Mouse (Mus musculus) MEL (cell line): ENCODE data around the gene Ly6g5b. TPM values are rescaled to one million over a fixed set of nuclear protein-coding genes. Genes with fewer than 3 reads are reported as not detected.

Experiments used
- DNase-seq: peaks from one replicate; pipeline ENCODE4 v3.0.0; 2011; ENCODE audit warnings: low read depth, low spot score
- H3K27ac ChIP-seq: 2 replicates; pipeline ENCODE4 v1.5.1; 2012; ENCODE audit warnings: low read depth, mild to moderate bottlenecking, control low read depth, low read length, moderate library complexity; ENCODE audit not compliant: control insufficient read depth
- H3K27me3 ChIP-seq, 2 experiments: fragments of 150-350 bp in 1 of 2; sonication (generic) in 1 of 2; 2 replicates each; pipeline ENCODE4 v1.6.1; 2012; ENCODE audit warnings: low read length in 2 of 2, mild to moderate bottlenecking in 2 of 2, improper control_type of control experiment in 1 of 2, moderate library complexity in 1 of 2; ENCODE audit not compliant: insufficient read depth in 2 of 2, control insufficient read depth in 1 of 2
- H3K36me3 ChIP-seq, 2 experiments: 2 replicates each; pipeline ENCODE4 v1.6.1; 2012 to 2014; ENCODE audit warnings: low read length in 2 of 2, improper control_type of control experiment in 1 of 2, inconsistent platforms in 1 of 2, mild to moderate bottlenecking in 1 of 2; ENCODE audit not compliant: insufficient read depth in 2 of 2, control insufficient read depth in 1 of 2
- H3K4me1 ChIP-seq, 2 experiments: fragments of 150-350 bp in 1 of 2; sonication (generic) in 1 of 2; 2 replicates each; pipeline ENCODE4 v1.6.1; 2012; ENCODE audit warnings: low read length in 2 of 2, improper control_type of control experiment in 1 of 2, mild to moderate bottlenecking in 1 of 2; ENCODE audit not compliant: insufficient read depth in 2 of 2, control insufficient read depth in 1 of 2
- H3K4me3 ChIP-seq, 2 experiments: fragments of 150-350 bp in 1 of 2; sonication (generic) in 1 of 2; 2 replicates each; pipeline ENCODE4 v1.5.1; 2012; ENCODE audit warnings: low read depth in 2 of 2, low read length in 2 of 2, mild to moderate bottlenecking in 2 of 2, moderate library complexity in 2 of 2, control low read depth in 1 of 2, improper control_type of control experiment in 1 of 2; ENCODE audit not compliant: control insufficient read depth in 1 of 2, insufficient read depth in 1 of 2
- H3K79me2 ChIP-seq: 2 replicates; pipeline ENCODE4 v1.6.1; 2012; ENCODE audit warnings: mild to moderate bottlenecking, low read length, moderate library complexity; ENCODE audit not compliant: control insufficient read depth, poor library complexity, insufficient read depth
- H3K9ac ChIP-seq: 2 replicates; pipeline ENCODE4 v1.6.1; 2012; ENCODE audit warnings: low read depth, mild to moderate bottlenecking, control low read depth, low read length, moderate library complexity; ENCODE audit not compliant: control insufficient read depth, poor library complexity, severe bottlenecking
- H3K9me3 ChIP-seq: fragments of 150-350 bp; sonication (generic); replicated peaks from 2 replicates; pipeline ENCODE4 v1.6.1; 2012; ENCODE audit warnings: mild to moderate bottlenecking, low read length, improper control_type of control experiment, moderate library complexity; ENCODE audit not compliant: insufficient read depth
- BHLHE40 ChIP-seq: IDR thresholded peaks from 2 replicates; pipeline ENCODE4 v1.6.1; 2012; ENCODE audit warnings: low read depth, mild to moderate bottlenecking, inconsistent platforms, low read length, improper control_type of control experiment, borderline replicate concordance
- CHD2 ChIP-seq: IDR thresholded peaks from 2 replicates; pipeline ENCODE4 v1.6.1; 2011; ENCODE audit warnings: low read length, improper control_type of control experiment
- CTCF ChIP-seq, 3 experiments: IDR thresholded peaks in 2 of 3; conservative IDR thresholded peaks in 1 of 3; 2 replicates each; pipeline ENCODE4 v1.5.1; 2011 to 2012; ENCODE audit warnings: low read length in 3 of 3, low read depth in 2 of 3, mild to moderate bottlenecking in 2 of 3, improper control_type of control experiment in 1 of 3, inconsistent platforms in 1 of 3, mixed read lengths in 1 of 3, moderate library complexity in 1 of 3; ENCODE audit not compliant: control insufficient read depth in 1 of 3, insufficient read depth in 1 of 3, poor library complexity in 1 of 3, severe bottlenecking in 1 of 3
- ELF1 ChIP-seq: IDR thresholded peaks from 2 replicates; pipeline ENCODE4 v1.6.1; 2014; ENCODE audit warnings: low read depth, mild to moderate bottlenecking, inconsistent platforms, low read length, improper control_type of control experiment, moderate library complexity
- EP300 ChIP-seq, 2 experiments: IDR thresholded peaks; 2 replicates each; pipeline ENCODE4 v1.6.1; 2011; ENCODE audit warnings: improper control_type of control experiment in 2 of 2, low read length in 2 of 2, low read depth in 1 of 2, mild to moderate bottlenecking in 1 of 2
- ETS1 ChIP-seq: IDR thresholded peaks from 2 replicates; pipeline ENCODE4 v1.6.1; 2012; ENCODE audit warnings: low read depth, mild to moderate bottlenecking, inconsistent platforms, low read length, improper control_type of control experiment, moderate library complexity
- GATA1 ChIP-seq: IDR thresholded peaks from 2 replicates; pipeline ENCODE4 v1.6.1; 2011; ENCODE audit warnings: low read depth, low read length, improper control_type of control experiment
- HCFC1 ChIP-seq: IDR thresholded peaks from 2 replicates; pipeline ENCODE4 v1.6.1; 2012; ENCODE audit warnings: low read depth, mild to moderate bottlenecking, inconsistent platforms, low read length, improper control_type of control experiment, moderate library complexity
- JUND ChIP-seq: IDR thresholded peaks from 2 replicates; pipeline ENCODE4 v1.6.1; 2011; ENCODE audit warnings: low read depth, mild to moderate bottlenecking, improper control_type of control experiment, low read length
- KAT2A ChIP-seq: conservative IDR thresholded peaks from 2 replicates; pipeline ENCODE4 v1.6.1; 2012; ENCODE audit warnings: low read depth, low read length, improper control_type of control experiment, inconsistent platforms
- MAFK ChIP-seq: IDR thresholded peaks from 2 replicates; pipeline ENCODE4 v1.6.1; 2011; ENCODE audit warnings: low read depth, mild to moderate bottlenecking, low read length, improper control_type of control experiment, borderline replicate concordance
- MAX ChIP-seq: IDR thresholded peaks from 2 replicates; pipeline ENCODE4 v1.6.1; 2011; ENCODE audit warnings: low read length, improper control_type of control experiment
- MAZ ChIP-seq: IDR thresholded peaks from 2 replicates; pipeline ENCODE4 v1.6.1; 2012; ENCODE audit warnings: low read depth, mild to moderate bottlenecking, inconsistent platforms, low read length, improper control_type of control experiment
- MEF2A ChIP-seq: IDR thresholded peaks from 2 replicates; pipeline ENCODE4 v1.6.1; 2014; ENCODE audit warnings: low read depth, mild to moderate bottlenecking, inconsistent platforms, low read length, improper control_type of control experiment; ENCODE audit not compliant: poor library complexity, insufficient replicate concordance, severe bottlenecking; ENCODE audit errors: extremely low read depth
- MXI1 ChIP-seq: IDR thresholded peaks from 2 replicates; pipeline ENCODE4 v1.6.1; 2011; ENCODE audit warnings: mild to moderate bottlenecking, low read depth, low read length, improper control_type of control experiment
- MYB ChIP-seq: IDR thresholded peaks from 2 replicates; pipeline ENCODE4 v1.6.1; 2011; ENCODE audit warnings: mild to moderate bottlenecking, low read depth, low read length, improper control_type of control experiment
- NELFE ChIP-seq: IDR thresholded peaks from 2 replicates; pipeline ENCODE4 v1.6.1; 2011; ENCODE audit warnings: low read depth, low read length, improper control_type of control experiment
- NRF1 ChIP-seq: IDR thresholded peaks from 2 replicates; pipeline ENCODE4 v1.6.1; 2014; ENCODE audit warnings: low read depth, mild to moderate bottlenecking, inconsistent platforms, low read length, improper control_type of control experiment, moderate library complexity; ENCODE audit not compliant: poor library complexity, insufficient read depth, severe bottlenecking
- POLR2A ChIP-seq, 2 experiments: IDR thresholded peaks; 2 replicates each; pipeline ENCODE4 v1.6.1; 2011 to 2012; ENCODE audit warnings: low read length in 2 of 2, mild to moderate bottlenecking in 2 of 2, control low read depth in 1 of 2, improper control_type of control experiment in 1 of 2, low read depth in 1 of 2, moderate library complexity in 1 of 2; ENCODE audit not compliant: control insufficient read depth in 1 of 2, insufficient read depth in 1 of 2, poor library complexity in 1 of 2
- POLR2AphosphoS2 ChIP-seq: IDR thresholded peaks from 2 replicates; pipeline ENCODE4 v1.6.1; 2011; ENCODE audit warnings: low read length, improper control_type of control experiment
- POLR2AphosphoS5 ChIP-seq: IDR thresholded peaks from 2 replicates; pipeline ENCODE4 v1.6.1; 2012; ENCODE audit warnings: low read depth, borderline replicate concordance, mild to moderate bottlenecking, inconsistent platforms, low read length, moderate library complexity, mixed read lengths
- RAD21 ChIP-seq: IDR thresholded peaks from 2 replicates; pipeline ENCODE4 v1.6.1; 2011; ENCODE audit warnings: mild to moderate bottlenecking, low read depth, low read length, improper control_type of control experiment
- RCOR1 ChIP-seq: IDR thresholded peaks from 2 replicates; pipeline ENCODE4 v1.6.1; 2012; ENCODE audit warnings: low read depth, mild to moderate bottlenecking, inconsistent platforms, low read length, improper control_type of control experiment
- SIN3A ChIP-seq: IDR thresholded peaks from 2 replicates; pipeline ENCODE4 v1.6.1; 2012; ENCODE audit warnings: low read length, improper control_type of control experiment, inconsistent platforms
- SMC3 ChIP-seq: IDR thresholded peaks from 2 replicates; pipeline ENCODE4 v1.6.1; 2011; ENCODE audit warnings: low read depth, low read length, improper control_type of control experiment
- TAL1 ChIP-seq: IDR thresholded peaks from 2 replicates; pipeline ENCODE4 v1.6.1; 2012; ENCODE audit warnings: mild to moderate bottlenecking, inconsistent platforms, low read length, moderate library complexity, mixed read lengths
- TBP ChIP-seq: IDR thresholded peaks from 2 replicates; pipeline ENCODE4 v1.8.0; 2011; ENCODE audit warnings: low read depth, low read length, improper control_type of control experiment
- TCF12 ChIP-seq: IDR thresholded peaks from 2 replicates; pipeline ENCODE4 v1.6.1; 2014; ENCODE audit warnings: low read depth, mild to moderate bottlenecking, inconsistent platforms, low read length, improper control_type of control experiment, moderate library complexity
- UBTF ChIP-seq: IDR thresholded peaks from 2 replicates; pipeline ENCODE4 v1.6.1; 2012; ENCODE audit warnings: low read depth, mild to moderate bottlenecking, inconsistent platforms, low read length, improper control_type of control experiment, moderate library complexity, borderline replicate concordance; ENCODE audit not compliant: insufficient read depth
- USF1 ChIP-seq: IDR thresholded peaks from 2 replicates; pipeline ENCODE4 v1.6.1; 2014; ENCODE audit warnings: low read depth, mild to moderate bottlenecking, inconsistent platforms, low read length, improper control_type of control experiment, moderate library complexity
- USF2 ChIP-seq, 2 experiments: IDR thresholded peaks; 2 replicates each; pipeline ENCODE4 v1.6.1; 2011 to 2012; ENCODE audit warnings: improper control_type of control experiment in 2 of 2, low read length in 2 of 2, borderline replicate concordance in 1 of 2, inconsistent platforms in 1 of 2, low read depth in 1 of 2, mild to moderate bottlenecking in 1 of 2; ENCODE audit not compliant: insufficient read depth in 1 of 2
- ZC3H11A ChIP-seq: IDR thresholded peaks from 2 replicates; pipeline ENCODE4 v1.6.1; 2012; ENCODE audit warnings: low read depth, mild to moderate bottlenecking, inconsistent platforms, low read length, improper control_type of control experiment
- ZMIZ1 ChIP-seq: IDR thresholded peaks from 2 replicates; pipeline ENCODE4 v1.6.1; 2012; ENCODE audit warnings: low read depth, mild to moderate bottlenecking, inconsistent platforms, low read length, improper control_type of control experiment, moderate library complexity
- ZNF384 ChIP-seq: IDR thresholded peaks from 2 replicates; pipeline ENCODE4 v1.6.1; 2012; ENCODE audit warnings: low read depth, mild to moderate bottlenecking, inconsistent platforms, low read length, improper control_type of control experiment
- polyA plus RNA-seq, 2 experiments: library from polyadenylated mRNA; stranded (reverse) in 1 of 2; unstranded in 1 of 2; fragments of >175 nt in 1 of 2; fragments of >200 nt in 1 of 2; gene quantifications; 2 replicates each; pipeline versions ENCODE4 v1.2.1 to v1.2.4; 2012; ENCODE audit warnings: low replicate concordance in 2 of 2, low read depth in 1 of 2; ENCODE audit not compliant: insufficient read length in 2 of 2, insufficient read depth in 1 of 2, missing spikeins in 1 of 2
- total RNA-seq: library from RNA; depleted of rRNA; stranded (reverse); fragments of 300-350 nt; gene quantifications from 2 replicates; pipeline ENCODE4 v1.2.3, GENCODE M21; 2012

Gene Ly6g5b
- total and polyA plus RNA-seq, 3 experiments: 0.65 to 1.4 TPM; not detected in 1

- TF ChIP-seq TBP (no peak), ZMIZ1 (no peak), ELF1 (no peak)
Observed at GRCm38 (mm10) chr17:35105740-35106389, 9.4 kb downstream of the Ly6g5b start (continued).

GRCm38 (mm10) chr17:35104754-35105153, 10.5 kb downstream of the Ly6g5b start:
- Histone ChIP-seq H3K27ac (peak overlapping the region; percentile 96), H3K9me3 (no peaks in the 10 kb centered on the region), H3K9ac (peak overlapping the region; percentile 64), H3K79me2 (no peaks in the 10 kb centered on the region), H3K27me3 (no peaks in the 10 kb centered on the region), H3K36me3 (peaks cover 0 to 31% of the 10 kb centered on the region in 2 experiments; a peak in 2 of 4 replicates), H3K4me1 (peaks cover 22 to 36% of the 10 kb centered on the region in 2 experiments), H3K4me3 (peak overlapping the region in 1 of 2 experiments; percentile 5; a peak in 1 of 4 replicates)
- DNase-seq: peak; percentile 83
- TF ChIP-seq USF1 (peak; percentile 18; the same call in 1 of the 2 replicates), RAD21 (no peak), JUND (no peak), ETS1 (peak; percentile 79), SMC3 (peak; percentile 6; the same call in 1 of the 2 replicates), MYB (no peak), CTCF (IDR thresholded peaks at IDR 0.05 in 2 of 3, conservative IDR thresholded peaks at IDR 0.05 in 1 of 3; ENCODE audit: control insufficient read depth in 1 of 3, insufficient read depth in 1 of 3, low read depth in 2 of 3, low read length in 3 of 3, poor library complexity in 1 of 3, severe bottlenecking in 1 of 3) (no peak), MAFK (no peak), MXI1 (peak; percentile 60), EP300 (IDR thresholded peaks at IDR 0.05; ENCODE audit: low read depth in 1 of 2, low read length in 2 of 2) (peak; percentile 83 to 94), POLR2AphosphoS2 (no peak), TAL1 (peak; percentile 98), SIN3A (peak; percentile 69), NRF1 (no peak), MAZ (peak; percentile 24; the same call in 1 of the 2 replicates), POLR2AphosphoS5 (no peak), NELFE (peak; percentile 28; the same call in 1 of the 2 replicates), KAT2A (no peak), BHLHE40 (peak; percentile 25; the same call in 1 of the 2 replicates), UBTF (no peak), POLR2A (IDR thresholded peaks at IDR 0.05; ENCODE audit: control insufficient read depth in 1 of 2, insufficient read depth in 1 of 2, low read depth in 1 of 2, low read length in 2 of 2, poor library complexity in 1 of 2) (peak in 1 of 2 experiments; percentile 53; a peak in 1 of 4 replicates), MEF2A (no peak), HCFC1 (0 out of 2 replicates have a peak, but pooled peaks have one; percentile 33), TBP (no peak; the same call in 1 of the 2 replicates), TCF12 (peak; percentile 91), ZC3H11A (no peak), ZNF384 (no peak), MAX (peak; percentile 55), GATA1 (peak; percentile 91), RCOR1 (peak; percentile 21; the same call in 1 of the 2 replicates), CHD2 (no peak), ELF1 (no peak), USF2 (IDR thresholded peaks at IDR 0.05; ENCODE audit: borderline replicate concordance in 1 of 2, insufficient read depth in 1 of 2, low read depth in 1 of 2, low read length in 2 of 2) (no peak)
